Mouse (Mus musculus) small intestine, adult 2 months (tissue): Measurements from ENCODE around the gene Rph3al. TPM values are rescaled to one million over a fixed set of nuclear protein-coding genes. Genes with fewer than 3 reads are reported as not detected.
A peak's percentile ranks its signal among the peaks of the same experiment; 100 is the strongest.

Experiments used
- H3K27ac ChIP-seq: fragments of 200-500 bp; 2 replicates; pipeline ENCODE4 v1.5.1; 2012; ENCODE audit warnings: low read depth, low read length, control low read depth, inconsistent platforms; ENCODE audit not compliant: insufficient read depth
- H3K27me3 ChIP-seq: fragments of 200-500 bp; 2 replicates; pipeline ENCODE4 v1.6.1; 2012; ENCODE audit warnings: mild to moderate bottlenecking, moderate library complexity, low read length, inconsistent platforms; ENCODE audit not compliant: control insufficient read depth, insufficient read depth
- H3K36me3 ChIP-seq: fragments of 200-500 bp; 2 replicates; pipeline ENCODE4 v1.6.1; 2012; ENCODE audit warnings: mild to moderate bottlenecking, low read length, control low read depth, inconsistent platforms; ENCODE audit not compliant: control insufficient read depth, insufficient read depth
- H3K4me1 ChIP-seq: fragments of 200-500 bp; 2 replicates; pipeline ENCODE4 v1.6.1; 2012; ENCODE audit warnings: low read length, inconsistent platforms, mixed read lengths; ENCODE audit not compliant: control insufficient read depth, insufficient read depth, insufficient read length
- H3K4me3 ChIP-seq: fragments of 200-500 bp; 2 replicates; pipeline ENCODE4 v1.5.1; 2012; ENCODE audit warnings: low read depth, mild to moderate bottlenecking, control low read depth, inconsistent platforms, low read length, moderate library complexity
- CTCF ChIP-seq: fragments of 200-500 bp; IDR thresholded peaks from 2 replicates; pipeline ENCODE4 v1.5.1; 2012; ENCODE audit warnings: low read depth, mild to moderate bottlenecking, control low read depth, inconsistent platforms, low read length, moderate library complexity, mixed read lengths; ENCODE audit not compliant: insufficient replicate concordance, insufficient read length; ENCODE audit errors: extremely low read depth
- POLR2A ChIP-seq: fragments of 200-500 bp; IDR thresholded peaks from 2 replicates; pipeline ENCODE4 v1.6.1; 2012; ENCODE audit warnings: low read depth, mild to moderate bottlenecking, control low read depth, inconsistent platforms, low read length, moderate library complexity
- WGBS: fragments of 180-500 bp; shearing (Covaris S2); methylation state at CpG from one replicate; pipeline ENCODE4 v1.1.7; 2018; 5-methylcytosine and 5-hydroxymethylcytosine counted together
- polyA plus RNA-seq: library from polyadenylated mRNA; depleted of rRNA; stranded (reverse); fragments of >200 nt; gene quantifications from 2 replicates; pipeline ENCODE4 v1.2.3, GENCODE M21; 2012; rRNA removed

The Rph3al gene
- polyA plus RNA-seq, result 12.6 and 12.7 TPM in 2 replicates

DNA sequence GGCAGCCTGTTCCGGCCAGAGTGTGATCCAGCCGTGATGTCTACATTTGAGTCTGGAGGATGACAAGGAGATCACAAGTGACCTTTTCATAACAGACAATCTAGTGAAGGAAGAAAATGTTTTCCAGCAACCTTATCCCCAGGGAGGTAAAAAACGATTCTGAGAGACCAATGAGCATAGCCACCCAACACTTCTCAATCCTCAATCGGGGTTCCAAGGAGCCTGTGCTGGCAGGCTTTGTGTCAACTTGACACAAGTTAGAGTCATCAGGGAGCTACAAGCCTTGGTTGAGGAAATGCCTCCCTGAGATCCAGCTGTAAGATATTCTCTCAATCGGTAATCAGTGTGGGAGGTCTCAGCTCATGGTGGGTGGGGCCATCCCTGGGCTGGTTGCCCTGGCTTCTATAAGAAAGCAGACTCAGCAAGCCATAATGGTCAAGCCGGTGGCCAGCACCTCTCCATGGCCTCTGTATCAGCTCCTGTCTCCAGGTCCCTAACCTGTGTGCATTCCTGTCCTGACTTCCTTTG is at the start of gene Rph3al:
TSS of gene Rph3al (minus strand) at position 51 of the 528 bp plus-strand sequence.
- TF ChIP-seq POLR2A (no peak), CTCF (no peak)
- Histone ChIP-seq H3K4me1 (peaks cover 34% of the 10 kb centered on the region), H3K4me3 (peak within 1 kb of the TSS; percentile 43), H3K27ac (peak within 1 kb of the TSS; percentile 67), H3K36me3 (no peaks in the 10 kb centered on the region), H3K27me3 (no peaks in the 10 kb centered on the region)
- WGBS, result 38% methylated on average over 6 of the region's 6 CpGs

DNA sequence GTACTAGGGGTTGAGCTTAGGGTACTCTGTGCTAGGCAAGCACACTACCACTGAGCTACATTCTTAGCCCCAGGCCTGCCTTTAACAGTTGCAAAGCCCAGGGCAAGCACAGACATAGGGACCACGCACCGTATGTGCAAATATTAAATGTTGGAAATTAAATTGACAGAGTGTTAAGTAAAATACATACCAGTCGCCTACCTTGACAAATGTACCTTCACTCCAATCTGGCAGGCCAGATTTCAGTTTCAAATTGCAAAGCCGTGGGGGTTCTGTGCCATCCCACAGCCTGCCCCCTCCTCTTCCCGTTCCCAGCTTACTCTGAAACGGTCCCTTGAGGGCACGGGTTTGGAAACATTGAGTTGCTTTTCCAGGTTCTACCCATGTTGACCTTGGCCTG is 47.7 kb upstream of the Rph3al start:
- TF ChIP-seq POLR2A (no peak), CTCF (no peak)
- Histone ChIP-seq H3K4me3 (no peak overlapping the region), H3K4me1 (no peaks in the 10 kb centered on the region), H3K27ac (no peak overlapping the region), H3K27me3 (no peaks in the 10 kb centered on the region), H3K36me3 (no peaks in the 10 kb centered on the region)
- WGBS, result 81% methylated on average over 7 of the region's 7 CpGs

DNA sequence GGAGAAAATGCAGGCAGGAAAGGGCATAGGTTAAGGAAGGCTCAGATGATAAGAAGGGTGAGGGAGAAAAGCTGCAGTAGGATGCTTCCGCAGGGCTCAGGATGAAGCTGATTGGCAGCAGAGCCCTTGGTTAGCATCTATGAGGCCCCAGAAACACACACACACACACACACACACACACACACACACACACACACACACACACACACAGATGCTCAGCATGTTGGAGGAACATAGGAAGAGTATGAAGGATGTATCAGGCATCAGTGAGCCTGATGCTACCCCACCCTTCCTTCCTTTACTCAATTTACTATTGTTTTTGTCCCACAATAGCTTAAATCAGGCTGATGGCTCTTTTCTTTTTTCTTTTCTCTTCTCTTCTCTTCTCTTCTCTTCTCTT is 46.4 kb upstream of the Rph3al start:
- no peaks in the 10 kb centered on the region for H3K36me3 ChIP-seq

DNA sequence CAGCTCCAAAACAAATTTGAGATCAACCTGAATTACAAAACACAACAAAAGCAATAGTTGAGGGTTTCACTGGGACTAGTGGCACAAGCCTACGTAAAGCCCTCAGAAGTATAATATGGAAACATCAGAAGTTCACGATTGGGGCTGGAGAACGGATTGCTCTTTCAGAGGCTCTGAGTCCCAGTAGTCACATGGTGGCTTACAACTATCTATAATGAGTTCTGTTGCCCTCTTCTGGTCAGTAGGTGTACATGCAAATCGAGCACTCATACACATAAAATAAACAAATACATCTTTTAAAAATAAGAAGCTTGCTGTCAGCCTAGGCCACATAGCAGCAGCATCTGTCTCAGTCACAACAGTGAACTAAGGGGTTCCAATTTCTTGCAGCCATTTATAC is 45.0 kb upstream of the Rph3al start:
- H3K4me1 ChIP-seq, result no peaks in the 10 kb centered on the region
- no peaks in the 10 kb centered on the region for H3K36me3 ChIP-seq
- TF ChIP-seq CTCF, result no peak
- no peak for TF ChIP-seq POLR2A
- H3K27ac ChIP-seq, result no peak overlapping the region
- H3K4me3 ChIP-seq, result no peak overlapping the region
- 77% methylated on average over 4 of the region's 4 CpGs for WGBS
- H3K27me3 ChIP-seq, result no peaks in the 10 kb centered on the region

More for the DNA sequence above, 46.4 kb upstream of the Rph3al start:
- Histone ChIP-seq H3K4me3 (no peak overlapping the region), H3K4me1 (no peaks in the 10 kb centered on the region), H3K27me3 (no peaks in the 10 kb centered on the region), H3K27ac (no peak overlapping the region)
- TF ChIP-seq CTCF (no peak), POLR2A (no peak)
- 67% methylated on average over 1 of the region's 1 CpGs for WGBS

DNA sequence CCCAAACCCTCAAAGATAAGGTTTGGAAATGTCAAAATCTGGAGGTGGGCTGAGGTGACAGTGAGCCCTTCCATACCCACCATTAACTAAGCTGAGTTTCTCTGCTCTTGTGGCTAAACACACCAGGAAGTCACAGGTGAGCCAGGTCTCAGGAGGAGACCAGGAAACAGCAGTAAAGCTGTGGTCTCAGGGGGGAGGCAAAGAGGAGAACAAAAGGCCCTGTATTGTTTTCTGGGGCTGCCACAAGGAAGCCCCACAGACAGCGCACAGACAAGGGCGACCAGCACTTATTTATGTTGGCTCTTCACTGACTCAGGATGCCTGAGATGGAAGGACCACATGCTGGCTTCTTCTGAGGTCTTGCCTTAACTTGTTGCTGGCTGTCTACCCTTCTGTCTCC is 42.2 kb upstream of the Rph3al start:
- Histone ChIP-seq H3K27ac (no peak overlapping the region), H3K36me3 (no peaks in the 10 kb centered on the region)
- 55% methylated on average over 2 of the region's 2 CpGs for WGBS

DNA sequence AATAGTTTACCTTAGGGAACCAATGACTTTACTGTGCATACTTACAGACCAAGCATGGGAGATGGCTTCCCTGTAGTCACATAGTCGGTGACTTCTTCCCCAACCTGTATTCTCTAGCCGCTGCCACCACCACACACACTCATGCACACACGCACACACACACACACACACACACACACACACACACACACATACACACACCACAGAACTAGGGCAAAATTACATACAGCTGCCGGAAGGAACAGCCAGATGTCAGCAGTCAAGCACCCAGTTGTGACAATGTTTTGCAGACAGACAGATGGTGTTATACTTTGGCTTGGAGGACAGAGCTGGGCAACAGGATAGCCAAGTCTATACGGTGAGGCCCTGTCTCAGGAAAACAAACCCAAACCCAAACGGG is 39.8 kb upstream of the Rph3al start:
- Histone ChIP-seq H3K27me3 (no peaks in the 10 kb centered on the region), H3K4me1 (peaks cover 4% of the 10 kb centered on the region; the same call in 1 of the 2 replicates), H3K27ac (no peak overlapping the region), H3K36me3 (no peaks in the 10 kb centered on the region), H3K4me3 (no peak overlapping the region)
- 74% methylated on average over 6 of the region's 6 CpGs for WGBS
- TF ChIP-seq POLR2A (no peak), CTCF (no peak)

More for the DNA sequence above, 42.2 kb upstream of the Rph3al start:
- Histone ChIP-seq H3K4me3 (no peak overlapping the region), H3K27me3 (no peaks in the 10 kb centered on the region), H3K4me1 (peaks cover 4% of the 10 kb centered on the region; the same call in 1 of the 2 replicates)
- TF ChIP-seq POLR2A (no peak), CTCF (no peak)

DNA sequence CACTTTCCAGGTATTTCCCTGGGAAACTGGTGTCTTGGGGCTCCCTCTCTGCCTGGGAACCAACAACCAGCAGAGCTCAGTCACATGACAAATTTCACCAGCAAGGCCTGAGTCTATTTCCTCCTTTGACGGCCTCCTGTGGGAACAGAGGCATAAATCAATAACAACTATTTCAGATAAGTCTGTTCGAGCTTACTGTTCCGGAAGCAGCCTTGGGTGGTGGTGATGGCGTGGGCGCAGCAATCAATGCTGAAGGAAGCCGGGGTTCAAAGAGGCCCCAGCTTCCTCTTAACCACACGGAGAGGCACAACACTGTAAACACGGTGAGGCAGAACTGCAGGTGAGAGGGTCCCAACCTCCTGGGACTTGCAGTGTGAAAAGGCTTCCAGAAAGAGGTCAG is 38.5 kb upstream of the Rph3al start:
- TF ChIP-seq POLR2A, result no peak
- no peak for TF ChIP-seq CTCF
- peak overlapping the region; percentile 42 for H3K27ac ChIP-seq
- H3K27me3 ChIP-seq, result no peaks in the 10 kb centered on the region
- H3K4me3 ChIP-seq, result no peak overlapping the region
- H3K36me3 ChIP-seq, result no peaks in the 10 kb centered on the region
- WGBS, result 6% methylated on average over 8 of the region's 8 CpGs
- peaks cover 4% of the 10 kb centered on the region; the same call in 1 of the 2 replicates for H3K4me1 ChIP-seq

DNA sequence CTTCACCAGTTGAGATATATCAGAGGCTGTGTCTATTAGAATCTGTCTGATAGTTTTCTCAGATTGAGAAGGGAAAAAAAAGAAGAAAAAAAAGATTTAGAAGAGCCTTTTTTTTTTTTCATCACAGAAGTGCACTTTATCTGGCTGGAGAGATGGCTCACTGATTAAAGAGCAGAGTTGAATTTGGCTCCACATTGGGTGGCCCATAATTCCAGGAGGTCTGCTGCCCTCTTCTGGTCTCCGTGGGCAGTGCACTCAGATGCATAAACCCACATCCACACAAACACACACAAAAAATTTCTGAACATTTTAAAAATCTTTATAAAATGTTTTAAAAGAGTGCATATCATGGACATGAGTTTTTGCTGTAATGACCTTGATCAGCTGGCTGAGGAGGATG is 35.8 kb upstream of the Rph3al start:
- WGBS, result 91% methylated on average over 1 of the region's 1 CpGs
- Histone ChIP-seq H3K4me3 (no peak overlapping the region), H3K4me1 (peaks cover 4% of the 10 kb centered on the region; the same call in 1 of the 2 replicates), H3K27ac (no peak overlapping the region), H3K27me3 (no peaks in the 10 kb centered on the region), H3K36me3 (no peaks in the 10 kb centered on the region)
- peak; percentile 55; the same call in 1 of the 2 replicates for TF ChIP-seq CTCF
- no peak for TF ChIP-seq POLR2A
